ENCODE assay signal across 20 mouse cellular contexts in the genomic region with DNA sequence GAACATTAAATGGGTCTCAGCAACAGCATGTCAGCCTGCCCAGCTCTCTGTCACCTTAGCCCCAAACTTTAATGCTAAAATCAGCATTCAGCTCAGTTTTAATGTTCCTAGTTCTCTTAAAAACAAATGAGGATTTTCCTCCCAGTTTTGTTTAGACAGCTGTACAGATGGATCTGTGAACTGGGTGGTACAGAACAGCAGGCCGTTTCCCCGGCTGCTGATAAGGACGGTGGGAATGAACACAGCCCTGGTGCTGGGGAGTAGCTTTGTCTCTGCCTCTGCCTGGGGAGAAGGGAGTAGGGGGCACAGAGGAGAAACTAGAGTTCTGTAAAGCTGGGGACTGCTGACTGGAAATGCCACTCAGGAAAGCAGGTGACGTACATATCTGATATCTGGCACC.
DNase-seq lines count a peak whose midpoint lies in the region; ATAC-seq and TF ChIP-seq lines count a peak whose summit lies in the region.
"Had no signal": no experiment of that assay in that cellular context is flagged by ENCODE, and none has a peak within 500 bp of the region (broad histone marks: within the 10 kb centered on the region; RNA-seq: fewer than 3 reads in every experiment).

No protein-coding gene starts in this region.

- H3K9ac ChIP-seq in heart, embryonic 14.5 days (ENCODE audit: low read length): peak overlapping the region; percentile 17; the same call in 1 of the 2 replicates
- H3K9ac ChIP-seq in kidney, embryonic 14.5 days (ENCODE audit: low read depth, low read length): no peak overlapping the region
- no peak overlapping the region for H3K9ac ChIP-seq in midbrain, embryonic 13.5 days (replicated peaks)
- H3K9ac ChIP-seq: forebrain, embryonic 13.5 days; lung, embryonic 15.5 days; midbrain, embryonic 12.5 days; neural tube, embryonic 12.5 days had no signal

- TF ChIP-seq CTCF in kidney, adult 2 months (conservative IDR thresholded peaks at IDR 0.05; ENCODE audit: insufficient read depth, insufficient read length, low read depth, low read length): no peak

- no peaks in the 10 kb centered on the region for H3K9me3 ChIP-seq in heart, embryonic 14.5 days (ENCODE audit: control insufficient read depth, low read length)
- H3K9me3 ChIP-seq in kidney, embryonic 14.5 days (ENCODE audit: control insufficient read depth, low read length): no peaks in the 10 kb centered on the region
- no peaks in the 10 kb centered on the region for H3K9me3 ChIP-seq in midbrain, embryonic 10.5 days (replicated peaks)
- H3K9me3 ChIP-seq in midbrain, embryonic 13.5 days: no peaks in the 10 kb centered on the region
- H3K9me3 ChIP-seq: forebrain, embryonic 13.5 days; limb, embryonic 10.5 days; lung, embryonic 15.5 days; midbrain, embryonic 12.5 days; neural tube, embryonic 12.5 days had no signal

- ATAC-seq in heart, embryonic 14.5 days (ENCODE audit: insufficient number of reproducible peaks, insufficient read depth, low FRiP score, low read depth): 0 out of 2 replicates have a peak, but pooled peaks have one; percentile 47
- ATAC-seq in kidney, embryonic 14.5 days (ENCODE audit: low FRiP score, low TSS enrichment): 0 out of 2 replicates have a peak, but pooled peaks have one; percentile 19
- ATAC-seq in midbrain, embryonic 13.5 days: no peak
- ATAC-seq: forebrain, embryonic 13.5 days had no signal

- peak overlapping the region; percentile 12 to 62 for H3K27ac ChIP-seq in heart, embryonic 14.5 days (replicated peaks in 1 of 2; ENCODE audit: control insufficient read depth in 1 of 2, insufficient read depth in 1 of 2, low read depth in 2 of 2, low read length in 2 of 2)
- peak overlapping the region; percentile 30; the same call in 1 of the 2 replicates for H3K27ac ChIP-seq in kidney, embryonic 14.5 days (ENCODE audit: low read depth, low read length)
- H3K27ac ChIP-seq in kidney, adult 2 months (ENCODE audit: insufficient read depth, low read depth, low read length): no peak overlapping the region
- H3K27ac ChIP-seq in midbrain, embryonic 10.5 days (replicated peaks): 0 out of 2 replicates have a peak overlapping the region, but pooled peaks have one; percentile 18
- no peak overlapping the region for H3K27ac ChIP-seq in midbrain, embryonic 13.5 days
- H3K27ac ChIP-seq: forebrain, embryonic 13.5 days; left cerebral cortex, adult 2 months; limb, embryonic 10.5 days; lung, embryonic 15.5 days; midbrain, embryonic 12.5 days; neural tube, embryonic 12.5 days had no signal

- no peak overlapping the region for H3K4me2 ChIP-seq in heart, embryonic 14.5 days (ENCODE audit: low read length)
- no peak overlapping the region for H3K4me2 ChIP-seq in kidney, embryonic 14.5 days (replicated peaks; ENCODE audit: low read depth, low read length)
- H3K4me2 ChIP-seq in midbrain, embryonic 13.5 days (replicated peaks): no peak overlapping the region
- H3K4me2 ChIP-seq: forebrain, embryonic 13.5 days; lung, embryonic 15.5 days; midbrain, embryonic 12.5 days; neural tube, embryonic 12.5 days had no signal

- no peak overlapping the region for H3K4me3 ChIP-seq in heart, embryonic 14.5 days (ENCODE audit: control insufficient read depth in 1 of 2, insufficient read depth in 1 of 2, low read depth in 1 of 2, low read length in 2 of 2)
- H3K4me3 ChIP-seq in kidney, embryonic 14.5 days (ENCODE audit: low read length): no peak overlapping the region
- H3K4me3 ChIP-seq in kidney, adult 2 months (ENCODE audit: insufficient read depth, low read depth, low read length): no peak overlapping the region
- H3K4me3 ChIP-seq in midbrain, embryonic 10.5 days: no peak overlapping the region
- no peak overlapping the region for H3K4me3 ChIP-seq in midbrain, embryonic 13.5 days (replicated peaks)
- H3K4me3 ChIP-seq: forebrain, embryonic 13.5 days; left cerebral cortex, adult 2 months; limb, embryonic 10.5 days; lung, embryonic 15.5 days; midbrain, embryonic 12.5 days; neural tube, embryonic 12.5 days had no signal

- H3K36me3 ChIP-seq in heart, embryonic 14.5 days (ENCODE audit: control insufficient read depth, insufficient read depth, low read length): no peaks in the 10 kb centered on the region
- no peaks in the 10 kb centered on the region for H3K36me3 ChIP-seq in kidney, embryonic 14.5 days (ENCODE audit: control insufficient read depth, insufficient read depth, low read length)
- H3K36me3 ChIP-seq in kidney, adult 2 months (ENCODE audit: control insufficient read depth, insufficient read depth, low read length): no peaks in the 10 kb centered on the region
- no peaks in the 10 kb centered on the region for H3K36me3 ChIP-seq in midbrain, embryonic 10.5 days
- no peaks in the 10 kb centered on the region for H3K36me3 ChIP-seq in midbrain, embryonic 13.5 days
- H3K36me3 ChIP-seq: limb, embryonic 10.5 days; lung, embryonic 15.5 days; midbrain, embryonic 12.5 days; neural tube, embryonic 12.5 days had no signal

- TF ChIP-seq POLR2A in kidney, adult 2 months (IDR thresholded peaks at IDR 0.05; ENCODE audit: low read depth, low read length): no peak

- H3K4me1 ChIP-seq in heart, embryonic 14.5 days (ENCODE audit: control insufficient read depth in 2 of 2, insufficient read depth in 2 of 2, low read length in 2 of 2): peaks cover 20% of the 10 kb centered on the region in 2 experiments
- H3K4me1 ChIP-seq in kidney, embryonic 14.5 days (ENCODE audit: control insufficient read depth, insufficient read depth, low read length): peaks cover 29% of the 10 kb centered on the region
- H3K4me1 ChIP-seq in kidney, adult 2 months (ENCODE audit: control insufficient read depth, insufficient read depth, low read length): peaks cover 4% of the 10 kb centered on the region; the same call in 1 of the 2 replicates
- peaks cover 29% of the 10 kb centered on the region for H3K4me1 ChIP-seq in midbrain, embryonic 10.5 days
- peaks cover 31% of the 10 kb centered on the region for H3K4me1 ChIP-seq in midbrain, embryonic 13.5 days (replicated peaks)

- 15% methylated on average over 4 of the region's 4 CpGs for WGBS in heart, embryonic 14.5 days
- 18% methylated on average over 4 of the region's 4 CpGs for WGBS in kidney, embryonic 14.5 days
- 60% methylated on average over 4 of the region's 4 CpGs for WGBS in kidney, adult 2 months
- WGBS in midbrain, embryonic 10.5 days: 54% methylated on average over 4 of the region's 4 CpGs
- 40% methylated on average over 4 of the region's 4 CpGs for WGBS in midbrain, embryonic 13.5 days

- no peak for DNase-seq in heart, adult 11 months
- DNase-seq in kidney, adult 2 months: no peak
- DNase-seq in midbrain, embryonic 10.5 days (ENCODE audit: low spot score): no peak
- DNase-seq in thymus, adult 18-20 months: no peak
- DNase-seq: adrenal gland, adult 2 months; cerebellum, adult 8-10 months; gastrocnemius, postnatal 14 days; kidney, postnatal 4 days; layer of hippocampus, adult 9-11 months; right cerebral cortex, postnatal 4 days; thymus, postnatal 36 days had no signal

- no peaks in the 10 kb centered on the region for H3K27me3 ChIP-seq in heart, embryonic 14.5 days (ENCODE audit: control insufficient read depth, insufficient read depth, low read length)
- 0 out of 2 replicates have a peak, but pooled peaks cover 4% of the 10 kb centered on the region for H3K27me3 ChIP-seq in kidney, embryonic 14.5 days (ENCODE audit: control insufficient read depth, insufficient read depth, low read length)
- no peaks in the 10 kb centered on the region for H3K27me3 ChIP-seq in kidney, adult 2 months (replicated peaks; ENCODE audit: control insufficient read depth, insufficient read depth, low read length)
- peaks cover 20% of the 10 kb centered on the region for H3K27me3 ChIP-seq in midbrain, embryonic 10.5 days (ENCODE audit: low read depth, poor library complexity, severe bottlenecking)
- peaks cover 10% of the 10 kb centered on the region for H3K27me3 ChIP-seq in midbrain, embryonic 13.5 days

Comparison
In these comparisons a context has a peak if more than half of its experiments do, and no peak if none do; other contexts are left out.
1. H3K27ac ChIP-seq: peak in heart, embryonic 14.5 days (2 of 2), kidney, embryonic 14.5 days (single experiment) and midbrain, embryonic 10.5 days (single experiment); none in kidney, adult 2 months (single experiment) and midbrain, embryonic 13.5 days (single experiment).